Mouse (Mus musculus): ENCODE data around the gene Usp7. TPM values are rescaled to one million over a fixed set of nuclear protein-coding genes. Genes with fewer than 3 reads are reported as not detected.

Gene Usp7
- polyA plus RNA-seq, 1 experiment from 2014 or later = 22.7 TPM

- no peak for DNase-seq (ENCODE audit: low spot score)
- no peak for TF ChIP-seq CTCF (IDR thresholded peaks at IDR 0.05; ENCODE audit: low read depth)
- Histone ChIP-seq H3K9me3 (replicated peaks; ENCODE audit: low read length) (no peaks in the 10 kb centered on the region), H3K27me3 (ENCODE audit: insufficient read depth, low read length) (no peaks in the 10 kb centered on the region), H3K36me3 (ENCODE audit: insufficient read depth, low read length) (peaks cover 11% of the 10 kb centered on the region; the same call in 1 of the 2 replicates), H3K4me1 (replicated peaks; ENCODE audit: insufficient read depth, low read length) (peaks cover 15% of the 10 kb centered on the region), H3K4me3 (replicated peaks; ENCODE audit: low read depth, low read length) (no peak overlapping the region), H3K9ac (ENCODE audit: low read depth, low read length) (no peak overlapping the region), H3K4me2 (ENCODE audit: low read length) (no peak overlapping the region), H3K27ac (no peak overlapping the region)
- 84% methylated on average over 5 of the region's 5 CpGs for WGBS
- ATAC-seq (replicated peaks; ENCODE audit: low FRiP score, low read depth) = no peak
Measured at GRCm38 (mm10) chr16:8665367-8665766, 126.7 kb downstream of the Usp7 start.

GRCm38 (mm10) chr16:8663606-8664539 lies 128.2 kb downstream of the Usp7 start:
- no peak for DNase-seq (ENCODE audit: low spot score)
- ATAC-seq (replicated peaks; ENCODE audit: low FRiP score, low read depth) = no peak
- WGBS = 69% methylated on average over 24 of the region's 24 CpGs
- Histone ChIP-seq H3K9ac (ENCODE audit: low read depth, low read length) (no peak overlapping the region), H3K36me3 (ENCODE audit: insufficient read depth, low read length) (peaks cover 11% of the 10 kb centered on the region; the same call in 1 of the 2 replicates), H3K27ac (peak overlapping the region; percentile 47), H3K4me1 (replicated peaks; ENCODE audit: insufficient read depth, low read length) (peaks cover 5% of the 10 kb centered on the region; the same call in 1 of the 2 replicates), H3K27me3 (ENCODE audit: insufficient read depth, low read length) (no peaks in the 10 kb centered on the region), H3K4me2 (ENCODE audit: low read length) (no peak overlapping the region), H3K4me3 (replicated peaks; ENCODE audit: low read depth, low read length) (no peak overlapping the region), H3K9me3 (replicated peaks; ENCODE audit: low read length) (no peaks in the 10 kb centered on the region)
- no peak for TF ChIP-seq CTCF (IDR thresholded peaks at IDR 0.05; ENCODE audit: low read depth)

DNA sequence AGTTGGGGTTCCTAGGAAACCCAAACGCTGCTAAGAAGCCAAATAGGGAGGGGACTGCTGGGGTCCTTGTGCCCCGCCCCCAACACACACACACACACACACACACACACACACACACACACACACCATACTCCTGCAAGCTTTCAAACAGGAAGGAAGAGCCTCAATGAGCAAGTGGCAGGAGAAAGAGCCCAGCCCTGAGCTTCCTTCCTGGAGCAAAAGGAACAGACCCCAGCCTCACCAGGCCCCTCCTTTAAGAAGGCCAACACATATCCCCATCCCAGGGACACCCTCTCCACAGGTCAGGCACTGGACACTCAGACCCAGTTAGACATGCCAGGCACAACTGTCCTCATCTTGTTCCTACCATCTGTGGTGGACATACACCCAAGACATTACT lies 129.1 kb downstream of the Usp7 start:
- DNase-seq (ENCODE audit: low spot score) (no peak), ATAC-seq (replicated peaks; ENCODE audit: low FRiP score, low read depth) (peak; percentile 15; the same call in 1 of the 2 replicates)
- Histone ChIP-seq H3K27ac (peak overlapping the region; percentile 47), H3K4me1 (replicated peaks; ENCODE audit: insufficient read depth, low read length) (peaks cover 5% of the 10 kb centered on the region; the same call in 1 of the 2 replicates), H3K9ac (ENCODE audit: low read depth, low read length) (no peak overlapping the region), H3K36me3 (ENCODE audit: insufficient read depth, low read length) (peaks cover 13% of the 10 kb centered on the region; the same call in 1 of the 2 replicates), H3K27me3 (ENCODE audit: insufficient read depth, low read length) (no peaks in the 10 kb centered on the region), H3K4me3 (replicated peaks; ENCODE audit: low read depth, low read length) (no peak overlapping the region), H3K9me3 (replicated peaks; ENCODE audit: low read length) (no peaks in the 10 kb centered on the region), H3K4me2 (ENCODE audit: low read length) (no peak overlapping the region)
- 38% methylated on average over 1 of the region's 2 CpGs for WGBS
- no peak for TF ChIP-seq CTCF (IDR thresholded peaks at IDR 0.05; ENCODE audit: low read depth)

DNA sequence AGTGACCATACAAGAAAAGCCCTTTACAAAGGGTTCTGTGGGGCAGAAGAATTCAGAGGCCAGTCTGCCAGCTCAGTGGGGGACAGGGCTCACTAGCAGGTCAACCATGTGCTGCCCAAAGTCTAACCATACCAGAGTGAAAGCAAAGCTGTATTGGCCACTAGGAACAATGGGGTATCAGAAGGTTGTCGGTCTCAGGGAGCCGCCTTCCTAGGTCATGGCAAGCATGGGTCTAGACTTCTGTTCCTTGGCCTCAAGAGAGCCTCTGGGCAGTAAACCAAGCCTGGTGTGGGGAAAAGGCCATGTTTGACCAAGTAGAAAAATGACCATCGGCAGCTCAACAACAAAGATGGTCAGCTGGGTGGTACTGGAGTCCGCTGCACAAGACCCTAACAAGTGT lies 133.3 kb downstream of the Usp7 start:
- Histone ChIP-seq H3K36me3 (ENCODE audit: insufficient read depth, low read length) (peaks cover 36% of the 10 kb centered on the region), H3K4me2 (ENCODE audit: low read length) (no peak overlapping the region), H3K9ac (ENCODE audit: low read depth, low read length) (no peak overlapping the region), H3K9me3 (replicated peaks; ENCODE audit: low read length) (no peaks in the 10 kb centered on the region), H3K27ac (no peak overlapping the region), H3K27me3 (ENCODE audit: insufficient read depth, low read length) (no peaks in the 10 kb centered on the region), H3K4me1 (replicated peaks; ENCODE audit: insufficient read depth, low read length) (no peaks in the 10 kb centered on the region), H3K4me3 (replicated peaks; ENCODE audit: low read depth, low read length) (no peak overlapping the region)
- DNase-seq (ENCODE audit: low spot score) = no peak
- TF ChIP-seq CTCF (IDR thresholded peaks at IDR 0.05; ENCODE audit: low read depth) = no peak
- WGBS = 89% methylated on average over 4 of the region's 4 CpGs
- no peak for ATAC-seq (replicated peaks; ENCODE audit: low FRiP score, low read depth)

DNA sequence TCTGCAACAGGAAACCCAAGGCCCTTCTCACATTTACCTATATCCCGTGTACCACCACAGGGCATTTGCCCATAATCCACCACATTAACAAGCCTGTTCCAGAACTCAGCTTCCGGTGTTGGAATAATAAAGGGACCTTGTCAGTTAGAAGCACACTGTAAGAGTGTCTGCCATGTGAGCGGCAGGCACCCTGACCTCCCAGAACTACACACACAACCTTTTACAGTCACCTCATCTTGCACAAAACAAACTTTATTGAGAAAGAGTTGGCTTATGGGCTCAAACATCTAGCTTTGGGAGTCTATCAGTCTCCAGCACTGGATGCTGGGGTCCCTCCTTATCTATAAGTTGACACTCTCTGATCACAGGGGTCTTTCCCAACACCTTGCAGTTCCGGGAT lies 133.8 kb downstream of the Usp7 start:
- Histone ChIP-seq H3K36me3 (ENCODE audit: insufficient read depth, low read length) (peaks cover 36% of the 10 kb centered on the region), H3K27ac (no peak overlapping the region), H3K4me3 (replicated peaks; ENCODE audit: low read depth, low read length) (no peak overlapping the region), H3K9ac (ENCODE audit: low read depth, low read length) (no peak overlapping the region), H3K27me3 (ENCODE audit: insufficient read depth, low read length) (no peaks in the 10 kb centered on the region), H3K4me2 (ENCODE audit: low read length) (no peak overlapping the region), H3K4me1 (replicated peaks; ENCODE audit: insufficient read depth, low read length) (no peaks in the 10 kb centered on the region), H3K9me3 (replicated peaks; ENCODE audit: low read length) (no peaks in the 10 kb centered on the region)
- no peak for TF ChIP-seq CTCF (IDR thresholded peaks at IDR 0.05; ENCODE audit: low read depth)
- 79% methylated on average over 4 of the region's 4 CpGs for WGBS
- DNase-seq (ENCODE audit: low spot score) = no peak
- no peak for ATAC-seq (replicated peaks; ENCODE audit: low FRiP score, low read depth)

GRCm38 (mm10) chr16:8656256-8656655 lies 135.9 kb downstream of the Usp7 start:
- Histone ChIP-seq H3K4me2 (ENCODE audit: low read length) (no peak overlapping the region), H3K36me3 (ENCODE audit: insufficient read depth, low read length) (peaks cover 31% of the 10 kb centered on the region), H3K27ac (no peak overlapping the region), H3K4me3 (replicated peaks; ENCODE audit: low read depth, low read length) (no peak overlapping the region), H3K9ac (ENCODE audit: low read depth, low read length) (no peak overlapping the region), H3K9me3 (replicated peaks; ENCODE audit: low read length) (no peaks in the 10 kb centered on the region), H3K4me1 (replicated peaks; ENCODE audit: insufficient read depth, low read length) (no peaks in the 10 kb centered on the region), H3K27me3 (ENCODE audit: insufficient read depth, low read length) (no peaks in the 10 kb centered on the region)
- 82% methylated on average over 2 of the region's 2 CpGs for WGBS
- DNase-seq (ENCODE audit: low spot score) (no peak), ATAC-seq (replicated peaks; ENCODE audit: low FRiP score, low read depth) (no peak)
- no peak for TF ChIP-seq CTCF (IDR thresholded peaks at IDR 0.05; ENCODE audit: low read depth)
